Mouse (Mus musculus): ENCODE measurements around the gene Mphosph9. TPM values are rescaled to one million over a fixed set of nuclear protein-coding genes. Genes with fewer than 3 reads are reported as not detected.

Mphosph9 gene
- polyA plus RNA-seq, 1 experiment from 2014 or later: 10.8 TPM

DNA sequence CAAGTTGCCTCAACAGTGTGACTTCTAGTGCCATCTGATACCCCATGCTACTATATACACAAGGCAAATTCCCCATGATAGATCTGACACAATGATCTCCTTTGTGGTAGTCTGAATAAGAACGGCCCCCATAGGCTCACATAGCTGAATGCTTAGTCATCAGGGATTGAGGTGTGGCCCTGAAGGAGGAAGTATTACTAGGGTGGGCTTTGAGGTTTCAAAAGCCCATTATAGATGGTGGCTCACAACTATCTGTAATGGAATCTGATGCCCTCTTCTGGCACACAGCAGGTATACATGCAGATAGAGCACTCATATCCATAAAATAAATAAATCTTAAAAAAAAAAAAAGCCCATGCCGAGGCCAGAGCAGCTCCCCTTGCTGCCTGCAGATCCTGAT is 68.6 kb downstream of the Mphosph9 start:
- H3K36me3 ChIP-seq (ENCODE audit: insufficient read depth, low read length): peaks cover 34% of the 10 kb centered on the region
- H3K4me1 ChIP-seq (ENCODE audit: insufficient read depth, low read length): no peaks in the 10 kb centered on the region
- no peak overlapping the region for H3K9ac ChIP-seq (replicated peaks; ENCODE audit: low read length)
- H3K27me3 ChIP-seq (ENCODE audit: insufficient read depth, low read length): no peaks in the 10 kb centered on the region
- H3K4me2 ChIP-seq (replicated peaks; ENCODE audit: low read depth, low read length): no peak overlapping the region
- H3K4me3 ChIP-seq (ENCODE audit: low read length): no peak overlapping the region
- WGBS: 64% methylated on average over 2 of the region's 2 CpGs
- no peak for ATAC-seq (ENCODE audit: low FRiP score, low TSS enrichment)
- H3K9me3 ChIP-seq (ENCODE audit: low read length): peaks cover 3% of the 10 kb centered on the region; the same call in 1 of the 2 replicates
- H3K27ac ChIP-seq (ENCODE audit: low read length): no peak overlapping the region

DNA sequence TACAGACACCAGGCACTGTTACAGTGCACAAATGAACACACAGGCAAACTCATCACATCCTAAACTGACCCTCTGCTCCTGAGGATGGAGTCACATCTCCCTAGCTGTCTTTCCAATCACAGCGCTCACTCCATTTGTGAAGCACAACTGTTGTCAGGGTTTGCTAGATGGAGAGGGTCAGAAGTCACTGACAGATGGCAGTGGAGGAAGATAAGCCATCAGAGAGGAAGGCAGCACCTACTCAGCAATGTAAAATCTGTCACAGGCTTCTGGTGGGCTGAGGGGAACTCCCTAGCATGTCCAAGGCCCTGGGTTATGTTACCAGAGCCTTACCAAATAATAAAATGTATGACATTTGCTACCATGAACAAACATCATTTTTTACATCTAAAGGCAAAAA is 69.7 kb downstream of the Mphosph9 start:
- ATAC-seq (ENCODE audit: low FRiP score, low TSS enrichment): no peak
- no peak overlapping the region for H3K4me2 ChIP-seq (replicated peaks; ENCODE audit: low read depth, low read length)
- no peak overlapping the region for H3K4me3 ChIP-seq (ENCODE audit: low read length)
- no peak overlapping the region for H3K9ac ChIP-seq (replicated peaks; ENCODE audit: low read length)
- no peaks in the 10 kb centered on the region for H3K27me3 ChIP-seq (ENCODE audit: insufficient read depth, low read length)
- H3K4me1 ChIP-seq (ENCODE audit: insufficient read depth, low read length): no peaks in the 10 kb centered on the region
- H3K27ac ChIP-seq (ENCODE audit: low read length): no peak overlapping the region
- peaks cover 3% of the 10 kb centered on the region; the same call in 1 of the 2 replicates for H3K9me3 ChIP-seq (ENCODE audit: low read length)
- peaks cover 36% of the 10 kb centered on the region for H3K36me3 ChIP-seq (ENCODE audit: insufficient read depth, low read length)
- WGBS: 86% methylated on average over 1 of the region's 1 CpGs

DNA sequence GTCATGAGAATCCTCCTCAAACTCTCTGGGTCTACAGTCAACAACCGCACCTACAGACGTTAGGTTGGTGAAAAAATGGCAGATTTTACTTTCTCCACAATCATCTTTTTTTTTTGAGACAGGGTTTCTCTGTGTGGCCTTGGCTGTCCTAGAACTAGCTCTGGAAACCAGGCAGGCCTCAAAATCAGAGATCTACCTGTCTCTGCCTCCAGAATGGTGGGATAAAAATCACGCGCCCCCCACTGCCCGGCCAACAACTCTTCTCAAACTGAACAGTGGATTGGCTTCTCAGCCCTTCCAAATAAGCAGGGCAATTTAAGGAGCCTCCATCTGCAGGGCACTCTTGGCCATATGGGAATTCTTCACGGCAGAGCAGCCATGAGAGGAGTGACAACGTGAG is 72.6 kb downstream of the Mphosph9 start:
- no peak overlapping the region for H3K4me3 ChIP-seq (ENCODE audit: low read length)
- no peak overlapping the region for H3K27ac ChIP-seq (ENCODE audit: low read length)
- peaks cover 3% of the 10 kb centered on the region; the same call in 1 of the 2 replicates for H3K9me3 ChIP-seq (ENCODE audit: low read length)
- WGBS: 90% methylated on average over 7 of the region's 7 CpGs
- no peak for ATAC-seq (ENCODE audit: low FRiP score, low TSS enrichment)
- no peak overlapping the region for H3K4me2 ChIP-seq (replicated peaks; ENCODE audit: low read depth, low read length)
- H3K4me1 ChIP-seq (ENCODE audit: insufficient read depth, low read length): peaks cover 4% of the 10 kb centered on the region
- H3K36me3 ChIP-seq (ENCODE audit: insufficient read depth, low read length): peaks cover 36% of the 10 kb centered on the region
- no peaks in the 10 kb centered on the region for H3K27me3 ChIP-seq (ENCODE audit: insufficient read depth, low read length)
- no peak overlapping the region for H3K9ac ChIP-seq (replicated peaks; ENCODE audit: low read length)

DNA sequence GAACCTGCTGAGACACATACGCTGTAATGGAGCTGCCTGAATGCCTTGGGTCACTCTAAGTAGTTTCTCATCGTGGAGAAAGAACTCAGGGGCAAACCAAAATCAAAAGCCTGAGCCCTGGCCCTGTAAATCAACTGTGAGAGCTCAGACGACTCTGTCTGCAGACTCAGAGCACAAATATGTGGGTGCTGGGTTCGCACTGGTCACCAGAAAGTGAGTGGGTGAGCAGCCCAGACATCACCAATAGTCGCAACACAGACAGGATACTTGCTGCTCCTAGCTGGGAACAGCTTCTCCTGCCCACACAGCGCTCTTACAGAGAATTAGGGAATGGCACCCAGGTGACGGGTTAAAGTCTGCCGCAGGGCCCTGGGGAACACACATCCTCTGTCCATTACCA is 74.2 kb downstream of the Mphosph9 start:
- peaks cover 25% of the 10 kb centered on the region for H3K36me3 ChIP-seq (ENCODE audit: insufficient read depth, low read length)
- H3K4me3 ChIP-seq (ENCODE audit: low read length): no peak overlapping the region

DNA sequence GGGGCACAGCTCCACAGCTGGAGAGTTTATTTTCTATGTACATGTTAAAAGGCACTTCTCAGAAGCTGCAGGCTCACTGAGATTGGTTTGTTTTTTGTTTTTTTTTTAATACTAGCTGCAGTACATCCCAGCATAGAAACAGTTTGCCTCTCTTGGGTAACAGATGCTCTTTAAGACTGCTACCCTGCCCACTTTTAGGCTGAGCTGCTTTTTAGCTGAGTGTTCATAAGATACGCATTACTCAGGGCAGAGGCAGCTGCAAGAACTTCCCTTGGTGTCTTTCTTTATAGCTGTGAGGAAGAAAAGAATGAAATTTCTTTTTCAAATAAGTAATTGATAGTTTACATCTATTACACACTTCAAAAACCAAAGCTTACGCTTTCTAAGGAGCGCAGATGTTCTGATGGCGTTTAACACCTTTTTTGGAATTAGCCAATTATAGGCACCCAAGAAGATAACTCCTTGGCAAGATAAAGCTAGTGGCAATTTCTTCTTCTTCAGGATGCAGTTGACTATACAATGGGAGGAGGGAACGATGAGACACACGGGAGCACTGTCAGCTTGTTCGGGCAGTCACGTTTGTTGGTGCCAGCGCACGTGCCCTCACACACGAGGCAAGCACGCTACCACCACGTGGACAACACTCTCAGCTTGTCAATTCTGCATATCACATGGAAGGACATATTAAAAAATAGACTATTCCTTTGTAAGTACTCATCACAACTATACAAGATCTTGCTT is 75.0 kb downstream of the Mphosph9 start:
- Histone ChIP-seq H3K4me1 (ENCODE audit: insufficient read depth, low read length) (peaks cover 13% of the 10 kb centered on the region), H3K4me2 (replicated peaks; ENCODE audit: low read depth, low read length) (no peak overlapping the region), H3K9me3 (ENCODE audit: low read length) (no peaks in the 10 kb centered on the region), H3K27me3 (ENCODE audit: insufficient read depth, low read length) (no peaks in the 10 kb centered on the region), H3K9ac (replicated peaks; ENCODE audit: low read length) (no peak overlapping the region), H3K27ac (ENCODE audit: low read length) (no peak overlapping the region), H3K36me3 (ENCODE audit: insufficient read depth, low read length) (peaks cover 20% of the 10 kb centered on the region), H3K4me3 (ENCODE audit: low read length) (no peak overlapping the region)
- no peak for ATAC-seq (ENCODE audit: low FRiP score, low TSS enrichment)
- WGBS: 91% methylated on average over 13 of the region's 13 CpGs

More for the DNA sequence above, 74.2 kb downstream of the Mphosph9 start:
- 79% methylated on average over 8 of the region's 8 CpGs for WGBS
- H3K27ac ChIP-seq (ENCODE audit: low read length): no peak overlapping the region
- H3K9me3 ChIP-seq (ENCODE audit: low read length): peaks cover under 1% of the 10 kb centered on the region; the same call in 1 of the 2 replicates
- no peaks in the 10 kb centered on the region for H3K27me3 ChIP-seq (ENCODE audit: insufficient read depth, low read length)
- no peak for ATAC-seq (ENCODE audit: low FRiP score, low TSS enrichment)
- H3K4me2 ChIP-seq (replicated peaks; ENCODE audit: low read depth, low read length): no peak overlapping the region
- peaks cover 8% of the 10 kb centered on the region for H3K4me1 ChIP-seq (ENCODE audit: insufficient read depth, low read length)
- no peak overlapping the region for H3K9ac ChIP-seq (replicated peaks; ENCODE audit: low read length)

DNA sequence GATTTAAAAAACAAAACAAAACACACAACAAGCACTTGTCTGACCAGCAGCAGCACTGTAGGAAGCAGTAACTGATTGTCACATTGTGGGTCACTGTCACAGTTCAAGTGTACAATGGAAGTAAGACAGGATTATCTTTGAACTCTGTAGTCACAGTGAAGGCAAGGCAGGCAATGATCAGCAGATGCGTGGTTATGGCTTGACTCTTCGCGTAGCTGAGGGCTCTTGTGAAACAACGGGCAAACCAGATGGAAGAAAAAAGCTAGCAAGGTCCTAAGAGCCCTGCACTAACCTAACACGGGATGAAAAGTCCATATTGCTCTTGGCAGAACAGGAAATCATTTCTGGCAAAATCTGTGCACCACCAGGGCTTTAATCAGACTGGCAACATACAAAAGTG is 76.7 kb downstream of the Mphosph9 start:
- WGBS: 84% methylated on average over 5 of the region's 5 CpGs
- Histone ChIP-seq H3K27me3 (ENCODE audit: insufficient read depth, low read length) (no peaks in the 10 kb centered on the region), H3K4me2 (replicated peaks; ENCODE audit: low read depth, low read length) (no peak overlapping the region), H3K4me3 (ENCODE audit: low read length) (no peak overlapping the region), H3K9me3 (ENCODE audit: low read length) (no peaks in the 10 kb centered on the region), H3K4me1 (ENCODE audit: insufficient read depth, low read length) (peaks cover 14% of the 10 kb centered on the region), H3K36me3 (ENCODE audit: insufficient read depth, low read length) (peaks cover 8% of the 10 kb centered on the region; the same call in 1 of the 2 replicates), H3K27ac (ENCODE audit: low read length) (no peak overlapping the region), H3K9ac (replicated peaks; ENCODE audit: low read length) (no peak overlapping the region)
- no peak for ATAC-seq (ENCODE audit: low FRiP score, low TSS enrichment)

DNA sequence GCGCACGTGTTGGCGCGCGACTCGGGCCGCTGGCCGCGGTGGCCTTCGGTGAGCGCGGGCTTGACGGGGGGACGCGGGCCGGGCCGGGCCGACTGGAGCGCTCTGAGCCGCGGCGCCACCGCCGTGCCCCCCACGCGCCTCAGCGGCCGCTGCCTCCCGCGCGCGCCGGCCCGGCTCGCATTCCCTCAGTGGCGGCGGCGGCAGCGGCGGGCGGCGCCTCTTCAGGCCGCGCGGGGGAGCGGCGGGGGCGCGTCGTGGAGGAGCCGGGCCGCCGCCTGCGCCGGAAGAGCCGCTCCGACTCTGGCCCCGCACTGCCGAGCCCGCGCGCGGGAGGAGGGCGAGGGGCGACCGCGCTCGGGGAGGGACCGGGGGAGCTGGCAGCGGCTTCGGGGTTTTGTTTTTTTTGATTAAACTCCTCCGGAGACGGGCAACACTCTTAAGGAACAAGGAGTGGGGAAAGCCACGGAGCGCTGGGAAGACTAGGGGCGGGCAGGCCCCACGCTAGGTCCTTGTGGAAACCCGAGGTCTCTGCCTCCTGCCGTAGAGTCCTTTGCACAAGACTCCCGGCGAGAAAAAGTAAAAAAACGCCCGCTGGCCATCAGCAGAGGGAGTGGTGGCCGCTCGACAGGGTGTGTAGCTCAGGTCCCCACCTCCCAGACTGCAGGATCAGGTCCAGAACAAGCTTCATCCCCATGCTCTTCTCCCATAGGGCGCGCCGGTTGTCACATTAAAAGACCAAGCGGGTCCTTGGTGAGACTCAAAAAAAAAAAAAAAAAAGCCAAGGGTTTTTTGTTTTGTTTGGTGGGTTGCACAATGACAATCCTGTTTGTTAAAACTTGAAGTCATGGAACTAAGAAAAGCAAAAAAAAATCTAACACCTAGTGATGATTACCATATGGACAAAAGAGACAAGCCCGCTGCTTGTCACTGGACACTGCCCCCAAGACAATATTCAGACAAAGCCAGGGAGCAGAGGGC is 77.9 kb downstream of the Mphosph9 start, which contains the start of gene Pitpnm2:
TSS of gene Pitpnm2 (minus strand) at position 147 of the 978 bp plus-strand sequence.
- Histone ChIP-seq H3K4me1 (ENCODE audit: insufficient read depth, low read length) (peaks cover 14% of the 10 kb centered on the region), H3K9me3 (ENCODE audit: low read length) (no peaks in the 10 kb centered on the region), H3K36me3 (ENCODE audit: insufficient read depth, low read length) (0 out of 2 replicates have a peak, but pooled peaks cover 7% of the 10 kb centered on the region), H3K9ac (replicated peaks; ENCODE audit: low read length) (peak within 1 kb of the TSS; percentile 87), H3K27me3 (ENCODE audit: insufficient read depth, low read length) (no peaks in the 10 kb centered on the region), H3K4me3 (ENCODE audit: low read length) (peak within 1 kb of the TSS; percentile 67), H3K4me2 (replicated peaks; ENCODE audit: low read depth, low read length) (peak within 1 kb of the TSS; percentile 85), H3K27ac (ENCODE audit: low read length) (peak within 1 kb of the TSS; percentile 80)
- WGBS: under 1% methylated on average over 58 of the region's 90 CpGs
- peak; percentile 71 for ATAC-seq (ENCODE audit: low FRiP score, low TSS enrichment)

DNA sequence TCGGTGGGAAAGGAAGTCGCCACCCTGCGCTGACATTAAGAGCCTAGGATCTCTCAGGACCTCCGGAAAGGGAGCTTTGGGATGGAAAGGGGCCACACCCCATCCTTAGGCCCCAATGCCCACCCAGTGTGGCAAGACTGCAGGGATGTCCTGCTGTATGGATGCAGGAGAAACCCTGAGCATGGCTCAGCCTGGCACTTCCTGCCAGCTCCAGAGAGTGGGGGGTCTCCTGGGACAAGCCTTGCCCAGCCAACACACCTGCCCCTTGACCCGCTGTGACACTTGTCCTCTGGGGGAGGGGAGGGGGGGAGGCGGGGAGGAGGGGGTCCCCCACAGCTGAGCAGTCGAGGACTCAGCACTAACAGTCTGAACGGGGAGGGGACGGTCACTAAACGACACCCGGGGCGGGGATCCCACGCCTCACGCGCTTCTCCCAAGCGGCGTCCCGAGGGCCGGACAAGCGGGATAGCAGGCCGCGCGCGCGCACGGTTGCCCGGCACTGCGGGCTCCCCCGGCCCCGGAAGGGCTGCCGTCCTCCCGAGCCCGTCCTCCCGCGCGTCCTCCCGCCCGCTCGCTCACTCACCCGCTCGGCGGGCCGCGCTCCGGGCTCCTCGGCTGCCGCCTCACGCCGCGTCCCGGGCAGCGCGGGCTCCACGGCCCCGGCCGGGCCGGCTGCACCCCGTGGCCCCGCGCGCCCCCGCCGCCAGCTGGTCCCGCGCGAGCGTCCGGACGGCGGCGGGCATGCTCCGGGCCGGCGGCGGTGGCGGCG is 78.7 kb downstream of the Mphosph9 start:
- Histone ChIP-seq H3K4me2 (replicated peaks; ENCODE audit: low read depth, low read length) (peak overlapping the region; percentile 85), H3K4me3 (ENCODE audit: low read length) (peak overlapping the region; percentile 67), H3K27me3 (ENCODE audit: insufficient read depth, low read length) (no peaks in the 10 kb centered on the region), H3K4me1 (ENCODE audit: insufficient read depth, low read length) (peaks cover 14% of the 10 kb centered on the region), H3K9me3 (ENCODE audit: low read length) (no peaks in the 10 kb centered on the region), H3K36me3 (ENCODE audit: insufficient read depth, low read length) (0 out of 2 replicates have a peak, but pooled peaks cover 4% of the 10 kb centered on the region), H3K9ac (replicated peaks; ENCODE audit: low read length) (peak overlapping the region; percentile 87), H3K27ac (ENCODE audit: low read length) (peak overlapping the region; percentile 80)
- ATAC-seq (ENCODE audit: low FRiP score, low TSS enrichment): peak; percentile 62
- WGBS: 2% methylated on average over 47 of the region's 77 CpGs

DNA sequence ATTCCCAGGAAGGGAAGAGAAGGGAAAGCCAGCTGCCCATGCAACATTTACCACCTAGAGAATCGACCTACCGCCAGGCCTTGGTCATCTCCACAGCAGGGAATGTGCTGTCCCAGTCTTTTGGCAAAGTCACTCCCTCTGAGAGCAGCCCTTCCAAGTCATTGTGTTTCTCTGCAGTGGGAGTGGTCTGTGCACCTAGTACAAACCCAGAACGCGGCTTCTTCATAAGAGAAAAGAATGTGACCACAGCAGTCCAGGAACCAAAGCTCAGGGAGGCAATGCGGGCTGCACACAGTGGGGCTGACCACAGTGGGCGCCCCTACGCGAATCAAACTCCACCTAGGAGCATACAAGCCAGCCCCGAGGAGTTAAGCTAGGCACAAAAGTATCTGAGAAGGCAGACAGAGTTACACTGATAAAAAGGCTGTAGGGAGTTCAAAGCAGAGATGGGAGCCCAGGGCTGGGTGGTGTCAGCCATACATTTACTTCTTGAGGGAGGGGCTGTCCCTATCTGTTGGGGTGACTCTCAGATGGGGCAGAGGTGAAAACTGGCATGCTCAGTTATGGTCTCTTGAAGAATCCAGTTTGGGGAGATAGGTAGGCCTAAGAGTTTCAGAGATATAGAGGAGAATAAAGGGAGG is 79.7 kb downstream of the Mphosph9 start:
- WGBS: 47% methylated on average over 9 of the region's 9 CpGs

More for the DNA sequence above, 79.7 kb downstream of the Mphosph9 start:
- peak overlapping the region; percentile 87; the same call in 1 of the 2 replicates for H3K9ac ChIP-seq (replicated peaks; ENCODE audit: low read length)
- no peaks in the 10 kb centered on the region for H3K27me3 ChIP-seq (ENCODE audit: insufficient read depth, low read length)
- H3K4me2 ChIP-seq (replicated peaks; ENCODE audit: low read depth, low read length): peak overlapping the region; percentile 85
- ATAC-seq (ENCODE audit: low FRiP score, low TSS enrichment): no peak
- peaks cover 14% of the 10 kb centered on the region for H3K4me1 ChIP-seq (ENCODE audit: insufficient read depth, low read length)
- peak overlapping the region; percentile 80 for H3K27ac ChIP-seq (ENCODE audit: low read length)
- H3K36me3 ChIP-seq (ENCODE audit: insufficient read depth, low read length): no peaks in the 10 kb centered on the region
- no peaks in the 10 kb centered on the region for H3K9me3 ChIP-seq (ENCODE audit: low read length)
- H3K4me3 ChIP-seq (ENCODE audit: low read length): peak overlapping the region; percentile 67

Measured in kidney, embryonic 16.5 days (tissue).